Mouse (Mus musculus): ENCODE measurements at regions not wholly inside any gene's neighbourhood (a gene's known extent, or its start where the extent isn't known, plus 50 kb on each side); places are given as distances from the start of the nearest gene placed in this dataset.

DNA sequence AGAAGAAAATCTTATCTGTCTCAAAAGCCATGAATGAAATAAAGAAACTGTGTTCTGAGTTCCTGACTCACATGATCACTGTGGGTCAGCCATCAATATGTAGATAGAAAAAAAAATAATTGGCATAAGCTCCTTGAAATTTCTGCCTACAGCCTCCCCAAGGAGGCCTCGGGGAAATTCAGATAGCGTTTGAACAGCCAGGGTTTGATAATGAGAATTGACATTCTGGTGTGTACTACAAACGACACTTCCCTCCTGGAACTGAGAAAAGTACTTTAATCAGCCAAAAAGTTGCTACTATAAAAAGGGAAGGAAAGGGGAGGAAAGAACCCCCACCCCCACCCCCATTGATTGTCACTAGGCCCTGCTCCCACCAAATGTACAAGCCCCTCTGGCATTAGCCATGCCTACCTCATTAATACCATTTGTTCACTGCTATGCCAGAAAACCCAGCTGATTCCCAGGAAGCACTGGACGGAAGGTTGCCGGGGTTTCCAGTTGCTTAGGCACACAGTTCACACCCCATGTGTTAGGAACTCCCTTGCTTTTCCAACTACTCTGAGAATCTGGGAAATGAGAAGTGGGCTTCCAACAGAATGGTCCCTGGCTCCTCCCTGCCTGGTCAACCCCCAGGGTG lies 78.4 kb upstream of the Klf7 start:
- no peak for DNase-seq (ENCODE audit: low spot score)

DNA sequence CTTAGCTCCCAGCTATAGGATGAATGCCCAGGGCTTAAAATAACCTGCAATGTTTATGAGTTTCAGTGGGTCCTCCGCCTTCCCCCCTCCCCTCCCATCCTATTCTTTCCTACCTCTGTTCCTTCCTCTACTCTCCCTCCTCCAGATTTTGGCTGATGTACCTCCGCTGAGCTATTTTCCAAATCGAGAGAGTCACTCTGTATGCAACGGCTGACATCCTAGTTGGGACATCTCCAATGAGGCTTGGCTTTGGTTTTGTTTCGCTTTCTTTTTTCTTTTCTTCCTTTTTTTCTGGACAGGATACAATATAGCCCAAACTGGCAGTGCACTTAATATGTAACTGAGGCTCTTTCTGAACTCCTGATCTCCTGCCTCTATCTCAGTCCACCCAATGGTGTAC lies 76.7 kb upstream of the Klf7 start:
- no peak for DNase-seq (ENCODE audit: low spot score)

DNA sequence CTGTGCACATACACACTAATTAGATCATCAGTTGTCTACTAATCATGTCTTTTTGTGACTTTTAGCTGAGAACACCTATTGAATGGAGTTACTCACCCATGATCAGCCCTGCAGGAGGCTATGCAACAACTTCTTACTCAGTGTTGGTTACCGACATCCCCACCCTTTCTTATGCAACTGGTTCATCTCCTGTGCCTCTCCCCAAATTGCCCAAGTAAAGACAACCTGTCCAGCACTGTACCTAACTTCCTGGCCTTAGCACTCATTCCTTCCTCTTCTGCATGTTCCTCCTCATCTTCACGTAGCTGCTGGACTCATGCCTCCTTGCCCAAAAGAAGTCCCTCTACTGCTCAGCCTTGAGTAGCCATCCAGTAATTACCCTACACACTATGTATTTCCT lies 76.2 kb upstream of the Klf7 start:
- no peak for DNase-seq (ENCODE audit: low spot score)

DNA sequence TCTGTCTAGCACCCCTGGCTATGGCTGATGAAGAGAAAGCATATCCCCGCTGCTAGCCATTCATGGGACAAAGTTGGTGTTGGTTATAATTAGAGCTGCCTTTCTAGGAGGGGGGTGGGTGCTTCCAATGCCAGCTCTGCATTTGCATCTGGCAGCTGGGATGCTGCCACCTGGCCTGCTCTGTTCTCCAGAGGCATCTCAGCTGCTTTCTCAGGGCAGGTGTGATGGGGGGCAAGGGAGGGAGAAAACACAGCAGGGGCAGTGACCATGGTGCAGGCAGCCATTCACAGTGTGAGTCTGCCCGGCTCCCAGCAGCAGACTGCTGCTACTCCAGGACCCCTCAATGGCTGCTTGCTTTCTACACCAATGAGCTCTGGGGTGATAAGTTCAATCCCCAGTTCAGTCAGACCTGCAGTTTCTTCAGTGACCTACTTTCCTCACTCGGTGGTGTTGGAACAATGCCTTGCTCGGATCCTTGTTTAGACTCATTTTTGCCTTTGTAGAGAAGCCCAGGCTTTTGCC lies 73.9 kb upstream of the Klf7 start:
- DNase-seq (ENCODE audit: low spot score) = no peak

DNA sequence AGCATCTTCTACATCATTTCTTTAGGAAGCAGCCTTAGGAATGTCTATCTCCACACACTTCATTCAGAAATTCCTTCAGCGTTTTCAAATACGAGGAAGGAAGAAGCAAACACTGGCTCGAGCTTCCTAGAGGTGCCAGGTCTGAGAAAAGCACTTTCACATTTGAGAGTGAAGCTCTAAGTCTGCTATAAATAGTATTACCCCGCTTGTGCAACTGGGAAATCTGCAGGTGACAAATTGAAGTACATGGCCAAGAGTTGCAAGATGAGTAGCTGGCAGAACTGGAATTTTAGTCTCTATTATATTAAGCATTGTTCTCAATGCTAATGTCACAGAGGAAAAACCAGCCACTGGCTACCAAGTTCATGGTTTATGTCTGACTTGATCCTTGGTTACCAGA lies 73.2 kb upstream of the Klf7 start:
- no peak for DNase-seq (ENCODE audit: low spot score)

DNA sequence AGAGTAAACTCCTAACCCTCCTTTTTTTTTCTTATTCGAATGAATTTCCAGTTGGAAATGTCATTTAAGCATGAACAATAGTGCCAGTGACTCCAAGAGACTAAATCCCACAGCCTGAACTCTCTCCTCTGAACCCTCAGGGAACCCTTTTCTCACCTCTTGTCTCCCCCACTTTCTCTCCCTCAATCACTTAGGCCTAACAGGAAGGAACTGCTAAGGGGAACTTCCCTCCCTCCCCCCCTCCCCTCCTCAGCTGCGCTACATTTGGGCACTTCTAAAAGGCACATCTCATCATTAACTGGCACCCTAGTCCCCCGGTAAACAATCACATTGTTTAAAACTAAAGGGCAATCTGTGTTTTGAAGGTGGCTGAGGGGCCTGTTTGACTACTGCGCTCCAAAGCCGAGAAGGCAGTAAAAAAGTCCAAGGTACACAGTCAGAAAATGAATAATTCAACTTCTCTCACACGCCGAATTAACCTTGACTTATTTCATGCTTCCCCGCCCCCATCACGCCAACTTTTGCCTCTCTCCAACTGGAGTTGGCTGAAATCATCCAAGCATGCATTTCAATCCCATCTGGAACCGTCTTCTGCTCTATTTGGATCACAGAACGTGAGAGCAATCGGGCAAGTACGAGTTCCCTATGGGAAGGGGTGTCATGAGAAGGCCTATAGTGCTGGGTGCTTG lies 71.2 kb upstream of the Klf7 start:
- DNase-seq (ENCODE audit: low spot score) = no peak

DNA sequence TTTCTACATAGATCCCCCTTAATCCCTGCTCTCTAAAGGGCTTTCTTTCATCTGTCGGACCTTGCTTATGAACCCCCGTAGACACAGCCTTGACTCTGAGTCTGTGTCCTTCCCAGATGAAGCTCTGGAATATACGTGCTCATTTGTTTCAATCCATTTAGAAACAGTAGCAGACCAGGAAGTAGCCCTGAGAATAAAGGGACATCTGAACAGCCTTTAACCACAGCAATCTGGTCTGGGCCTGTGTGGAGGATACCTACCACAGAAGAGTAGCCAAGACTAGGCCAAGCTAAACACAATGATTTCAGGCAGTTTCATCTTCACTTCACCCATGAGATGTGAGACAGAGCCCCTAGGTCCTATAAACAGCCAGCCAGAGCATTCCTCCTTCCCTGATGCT lies 70.7 kb upstream of the Klf7 start:
- DNase-seq (ENCODE audit: low spot score) = no peak

DNA sequence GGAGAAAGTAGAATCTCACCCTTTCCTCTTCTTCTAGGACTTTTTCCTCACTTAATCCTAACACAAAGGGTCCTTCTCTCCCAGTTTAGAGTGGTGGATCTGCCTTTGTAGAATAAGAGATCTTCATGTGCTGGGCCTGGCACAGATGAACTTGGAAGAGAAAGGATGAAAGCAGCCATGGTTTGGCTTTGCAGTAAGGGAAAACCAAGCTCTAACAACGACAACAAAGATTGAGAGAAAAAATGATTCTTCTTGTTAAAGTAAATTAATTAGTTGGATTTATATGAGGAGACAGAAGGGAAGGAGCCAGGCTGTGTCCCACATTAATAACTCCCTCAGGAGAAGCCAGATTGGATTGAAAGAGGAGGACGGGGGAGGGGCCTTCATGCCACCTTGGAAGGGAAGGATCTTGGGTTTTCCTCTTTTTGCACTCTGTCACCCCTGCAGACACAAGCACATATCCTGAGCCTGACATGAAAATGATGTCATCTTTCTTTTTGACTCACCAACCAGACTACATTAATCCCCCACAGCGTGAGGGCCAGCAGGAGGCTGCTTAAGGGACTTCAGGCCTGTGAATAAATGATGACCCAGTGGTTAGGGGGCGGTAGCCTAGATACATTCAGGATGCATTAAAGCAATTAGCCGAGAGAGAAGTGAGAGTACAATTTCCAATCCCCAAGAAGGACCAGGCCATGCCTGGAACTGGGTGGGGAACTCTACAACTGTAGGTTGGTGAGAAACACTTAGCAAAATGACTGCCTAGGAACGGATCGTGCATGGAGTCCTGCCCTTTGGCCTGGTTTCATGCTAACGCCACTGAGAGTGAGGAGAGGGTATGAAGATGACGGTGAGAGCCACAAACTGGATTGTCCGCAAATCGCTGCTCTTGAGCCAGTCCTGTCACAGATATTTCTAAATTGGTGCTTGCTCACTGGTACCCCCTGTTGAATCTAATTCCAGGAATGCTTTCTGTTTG lies 69.4 kb upstream of the Klf7 start:
- no peak for DNase-seq (ENCODE audit: low spot score)

DNA sequence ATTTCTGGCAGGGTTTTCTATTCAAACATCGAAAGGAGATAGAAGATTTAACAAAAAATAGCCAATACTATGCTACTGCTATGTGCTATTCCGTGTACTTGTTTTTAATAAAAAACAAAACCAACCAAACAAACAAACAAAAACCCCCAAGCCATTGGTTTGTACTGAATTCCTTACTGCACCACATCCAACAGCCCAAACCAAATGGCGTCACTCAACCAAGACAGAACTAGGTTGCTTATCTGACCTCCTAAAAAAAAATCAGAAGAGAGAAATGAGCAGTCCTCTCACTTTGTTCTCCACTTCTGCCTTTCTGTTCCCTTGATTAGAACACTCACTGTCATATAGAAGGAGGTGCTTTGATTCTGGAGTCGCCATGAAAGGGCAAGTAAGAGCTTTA lies 68.6 kb upstream of the Klf7 start:
- DNase-seq (ENCODE audit: low spot score) = no peak

DNA sequence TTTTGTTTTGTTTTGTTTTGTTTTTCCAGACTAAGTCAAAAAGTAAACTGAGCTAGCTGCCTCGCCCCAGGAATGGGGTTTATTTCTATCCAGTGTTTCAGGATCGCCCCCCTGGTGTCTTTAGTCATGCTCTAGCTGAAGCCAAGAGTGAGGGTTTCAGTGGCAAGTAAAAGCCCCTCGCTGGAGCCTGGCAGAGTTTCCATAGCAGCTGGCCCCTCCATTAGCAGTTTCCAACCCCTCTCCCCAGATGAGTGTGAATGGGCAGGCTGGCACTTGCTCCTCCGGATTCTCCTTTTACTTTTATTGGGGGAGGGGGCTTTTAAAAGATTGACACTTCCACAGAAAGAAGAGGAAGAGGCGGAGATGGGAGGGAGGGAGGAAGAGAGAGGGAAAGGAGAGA lies 68.0 kb upstream of the Klf7 start:
- no peak for DNase-seq (ENCODE audit: low spot score)

DNA sequence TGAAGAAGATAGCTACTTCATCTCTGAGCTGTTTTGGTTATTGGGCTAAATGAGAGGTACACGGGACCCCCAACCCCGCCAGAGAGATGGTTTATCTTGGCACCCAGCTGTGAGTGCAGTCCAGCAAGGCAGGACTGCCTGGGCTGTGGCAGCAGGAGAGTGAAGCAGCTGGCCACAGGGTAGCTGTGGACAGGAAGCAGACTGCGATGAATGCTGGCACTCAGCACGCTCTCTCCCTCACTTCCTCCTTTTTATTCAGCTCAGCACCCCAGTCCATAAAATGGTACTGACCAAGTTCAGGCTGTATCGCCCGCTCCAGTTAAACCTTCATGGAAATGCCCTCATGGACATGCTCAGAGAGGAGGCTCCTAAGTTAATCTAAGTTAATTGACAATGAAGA lies 67.4 kb upstream of the Klf7 start:
- no peak for DNase-seq (ENCODE audit: low spot score)

DNA sequence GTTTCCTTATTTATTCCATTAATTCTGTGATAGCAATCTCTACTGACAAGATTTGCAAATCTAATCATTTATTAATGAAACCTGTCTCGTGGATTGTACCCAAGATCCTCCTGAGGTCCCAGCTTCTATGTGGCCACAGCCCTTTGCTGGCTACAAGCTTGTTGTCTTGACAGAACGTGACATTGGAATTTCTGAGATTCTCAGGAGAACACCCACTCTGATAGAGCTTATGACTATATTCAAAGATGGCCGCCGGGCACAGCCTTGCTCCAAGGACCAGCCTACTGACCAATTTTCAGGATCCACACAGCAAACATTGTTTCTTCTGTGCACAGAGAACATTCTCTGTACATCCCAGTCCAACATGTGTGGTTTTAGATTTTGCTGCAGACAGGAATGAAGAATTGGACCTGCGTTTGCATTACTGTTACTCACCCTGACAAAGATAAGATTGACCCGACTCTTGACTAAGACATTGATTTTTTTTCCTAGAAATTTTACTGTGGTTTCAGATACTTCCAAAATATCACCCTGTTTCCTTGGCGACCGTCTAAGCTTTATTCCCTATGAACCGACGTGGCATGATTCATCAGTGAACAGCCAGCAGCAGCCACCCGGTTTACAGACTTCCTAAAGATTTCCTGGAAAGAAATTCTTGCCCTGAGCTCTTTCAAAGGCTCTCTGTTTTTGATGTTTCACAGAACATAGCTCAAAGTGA lies 65.9 kb upstream of the Klf7 start:
- no peak for DNase-seq (ENCODE audit: low spot score)

DNA sequence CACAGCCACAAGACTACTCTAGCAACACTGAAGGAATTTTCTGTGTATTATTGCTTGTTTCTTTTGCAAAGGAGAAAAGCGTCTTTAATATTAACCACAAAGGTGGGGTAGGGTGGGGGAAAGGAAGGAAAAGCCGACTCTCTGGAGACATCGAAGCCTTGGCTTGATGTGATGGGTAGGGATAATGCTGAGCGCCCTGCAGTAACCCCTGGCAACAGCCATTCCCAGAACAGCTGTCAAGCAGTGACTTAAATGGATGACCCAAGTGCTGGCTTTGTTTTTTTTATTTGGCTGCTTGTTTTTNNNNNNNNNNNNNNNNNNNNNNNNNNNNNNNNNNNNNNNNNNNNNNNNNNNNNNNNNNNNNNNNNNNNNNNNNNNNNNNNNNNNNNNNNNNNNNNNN lies 51.6 kb upstream of the Klf7 start:
- DNase-seq (ENCODE audit: low spot score) = no peak

DNA sequence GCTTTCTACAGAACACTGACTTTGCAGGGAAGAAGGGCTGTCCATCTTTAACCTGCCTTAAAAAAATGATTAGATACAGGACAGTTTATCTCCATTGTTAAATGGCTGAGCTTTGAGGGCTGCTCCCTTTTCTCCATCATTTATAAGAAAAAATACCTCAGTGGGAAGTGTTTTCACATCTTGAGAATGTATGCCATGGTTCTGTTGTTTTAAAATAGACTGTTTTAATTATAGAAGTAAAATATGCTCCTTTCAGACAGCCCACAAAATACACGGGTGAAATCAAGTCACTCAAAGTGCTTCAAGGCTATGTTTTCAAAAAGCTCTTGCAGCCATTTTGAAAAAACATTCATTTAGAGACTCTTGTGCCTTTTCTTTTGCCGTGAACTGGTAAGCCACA lies 50.0 kb upstream of the Klf7 start:
- no peak for DNase-seq (ENCODE audit: low spot score)
